Mouse (Mus musculus) WW6 (cell line): ENCODE measurements around the gene Trrap.
"Not testable (repeated sequence)": the region's sequence is repeated elsewhere in the genome, so short reads cannot be mapped to it uniquely, and the experiment has no call there.

ENCODE experiments used
- DNase-seq: peaks from one replicate; pipeline ENCODE4 v3.0.0-alpha.2; 2013; ENCODE audit warnings: low read depth, low spot score

Gene Trrap

GRCm38 (mm10) chr5:144767106-144767798 lies at the start of gene Trrap:
TSS of gene Trrap (plus strand) at chr5:144767732.
- DNase-seq: not testable (repeated sequence)

GRCm38 (mm10) chr5:144719781-144720180 lies 47.8 kb upstream of the Trrap start:
- DNase-seq: no peak

- DNase-seq: no peak
These were observed 47.3 kb upstream of the Trrap start for GRCm38 (mm10) chr5:144720281-144720680.

- no peak for DNase-seq
These were observed 42.6 kb upstream of the Trrap start for GRCm38 (mm10) chr5:144724926-144725325.

- no peak for DNase-seq
These were observed 42.0 kb upstream of the Trrap start for GRCm38 (mm10) chr5:144725554-144725953.

- peak; percentile 40 for DNase-seq
These were observed 40.4 kb upstream of the Trrap start for GRCm38 (mm10) chr5:144727119-144727518.

- DNase-seq: no peak
These were observed 39.3 kb upstream of the Trrap start for GRCm38 (mm10) chr5:144728237-144728636.

GRCm38 (mm10) chr5:144729216-144729615 lies 38.3 kb upstream of the Trrap start:
- no peak for DNase-seq

GRCm38 (mm10) chr5:144733953-144734352 lies 33.6 kb upstream of the Trrap start:
- no peak for DNase-seq

- DNase-seq: no peak
These were observed 32.6 kb upstream of the Trrap start for GRCm38 (mm10) chr5:144734949-144735348.

- no peak for DNase-seq
These were observed 30.4 kb upstream of the Trrap start for GRCm38 (mm10) chr5:144737101-144737500.

GRCm38 (mm10) chr5:144752432-144752831 lies 15.1 kb upstream of the Trrap start:
- no peak for DNase-seq

GRCm38 (mm10) chr5:144753041-144753440 lies 14.5 kb upstream of the Trrap start:
- DNase-seq: no peak

GRCm38 (mm10) chr5:144755191-144755590 lies 12.3 kb upstream of the Trrap start:
- DNase-seq: no peak

GRCm38 (mm10) chr5:144757402-144757801 lies 10.1 kb upstream of the Trrap start:
- DNase-seq: no peak

GRCm38 (mm10) chr5:144758422-144758821 lies 9.1 kb upstream of the Trrap start:
- no peak for DNase-seq

GRCm38 (mm10) chr5:144761161-144761868 lies 6.2 kb upstream of the Trrap start, which contains the start of gene Tmem130:
TSS of gene Tmem130 (minus strand) at chr5:144761818.
- no peak for DNase-seq

- no peak for DNase-seq
These were observed 1.5 kb upstream of the Trrap start for GRCm38 (mm10) chr5:144766026-144766425.

- no peak for DNase-seq
These were observed 886 bp upstream of the Trrap start for GRCm38 (mm10) chr5:144766646-144767045.

- peak; percentile 71 for DNase-seq
These were observed 644 bp downstream of the Trrap start for GRCm38 (mm10) chr5:144767911-144768841.

GRCm38 (mm10) chr5:144769067-144769482 lies 1.5 kb downstream of the Trrap start:
- DNase-seq: no peak

- no peak for DNase-seq
These were observed 5.7 kb downstream of the Trrap start for GRCm38 (mm10) chr5:144773231-144773630.
